In the genomic region with DNA sequence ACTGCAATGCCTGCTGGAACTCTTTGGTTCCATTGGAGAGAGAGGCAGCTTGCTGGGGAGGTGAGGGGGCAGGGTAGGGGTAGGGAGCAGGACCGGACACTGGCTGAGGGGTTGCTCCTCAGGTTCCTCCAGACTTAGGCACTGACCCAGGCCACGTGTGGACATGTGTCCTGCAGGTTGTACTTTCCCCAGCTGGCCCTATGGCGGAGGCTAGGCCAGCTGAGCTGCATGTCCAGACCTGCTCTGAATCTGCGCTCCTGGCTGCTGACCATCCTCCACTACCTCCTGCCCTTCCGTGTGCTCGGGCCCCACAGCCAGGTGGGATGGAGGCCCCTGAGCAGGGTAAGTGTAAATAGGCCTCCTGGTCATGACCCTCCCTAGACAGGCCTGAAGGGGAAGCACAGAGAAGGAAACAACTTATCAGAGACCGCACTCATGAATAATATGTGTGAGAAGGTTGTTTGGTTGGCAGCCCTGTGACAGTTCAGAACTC, we compare ENCODE assay signal across 8 mouse cellular contexts.
DNase-seq lines count a peak whose midpoint lies in the region; ATAC-seq lines count a peak whose summit lies in the region.
"Not testable (repeated sequence)": the region's sequence is repeated elsewhere in the genome, so short reads cannot be mapped to it uniquely, and the experiment has no call there.

No protein-coding gene starts in this region.

- ATAC-seq in embryonic facial prominence, embryonic 12.5 days (ENCODE audit: insufficient number of reproducible peaks, insufficient read depth, low FRiP score, low TSS enrichment) = peak; percentile 53
- peak; percentile 1 for ATAC-seq in granulocyte monocyte progenitor cell, adult 5-6 weeks (replicated peaks; ENCODE audit: poor library complexity, severe bottlenecking)
- peak; percentile 72 for ATAC-seq in intestine, embryonic 15.5 days
- peak; percentile 33 for ATAC-seq in liver, embryonic 11.5 days (replicated peaks; ENCODE audit: low FRiP score)
- ATAC-seq in midbrain, embryonic 14.5 days (ENCODE audit: low FRiP score, low TSS enrichment) = peak; percentile 55

- not testable (repeated sequence) for H3K27me3 ChIP-seq in embryonic facial prominence, embryonic 12.5 days; intestine, embryonic 15.5 days (replicated peaks); liver, embryonic 11.5 days (replicated peaks; ENCODE audit: control insufficient read depth, insufficient read depth, low read length); midbrain, embryonic 14.5 days (ENCODE audit: control insufficient read depth, insufficient read depth, low read length)

- H3K9ac ChIP-seq in embryonic facial prominence, embryonic 12.5 days; intestine, embryonic 15.5 days; liver, embryonic 11.5 days (ENCODE audit: low read depth, low read length); midbrain, embryonic 14.5 days (replicated peaks; ENCODE audit: low read length): not testable (repeated sequence)

- H3K27ac ChIP-seq in embryonic facial prominence, embryonic 12.5 days; intestine, embryonic 15.5 days; liver, embryonic 11.5 days (ENCODE audit: low read depth, low read length); midbrain, embryonic 14.5 days (replicated peaks; ENCODE audit: low read depth, low read length): not testable (repeated sequence)

- not testable (repeated sequence) for H3K36me3 ChIP-seq in embryonic facial prominence, embryonic 12.5 days; intestine, embryonic 15.5 days; liver, embryonic 11.5 days (ENCODE audit: control insufficient read depth, insufficient read depth, low read length); midbrain, embryonic 14.5 days (ENCODE audit: control insufficient read depth, insufficient read depth, low read length)

- H3K4me2 ChIP-seq in embryonic facial prominence, embryonic 12.5 days (replicated peaks); intestine, embryonic 15.5 days (replicated peaks); liver, embryonic 11.5 days; midbrain, embryonic 14.5 days (ENCODE audit: low read length): not testable (repeated sequence)

- H3K4me3 ChIP-seq in embryonic facial prominence, embryonic 12.5 days; intestine, embryonic 15.5 days (replicated peaks); liver, embryonic 11.5 days (ENCODE audit: low read depth, low read length); midbrain, embryonic 14.5 days (replicated peaks; ENCODE audit: low read depth, low read length): not testable (repeated sequence)

- 86% methylated on average over 5 of the region's 7 CpGs for WGBS in embryonic facial prominence, embryonic 12.5 days
- 69% methylated on average over 5 of the region's 7 CpGs for WGBS in intestine, embryonic 15.5 days
- WGBS in liver, embryonic 11.5 days = 92% methylated on average over 4 of the region's 7 CpGs
- WGBS in midbrain, embryonic 14.5 days = 95% methylated on average over 5 of the region's 7 CpGs

- not testable (repeated sequence) for H3K4me1 ChIP-seq in embryonic facial prominence, embryonic 12.5 days; intestine, embryonic 15.5 days (replicated peaks); liver, embryonic 11.5 days (replicated peaks; ENCODE audit: control insufficient read depth, insufficient read depth, low read length); midbrain, embryonic 14.5 days (ENCODE audit: control insufficient read depth, insufficient read depth, low read length)

- DNase-seq in adrenal gland, adult 18-20 months (ENCODE audit: low spot score in 2 of 2) = peak; percentile 25 to 65
- DNase-seq in liver, embryonic 11.5 days (ENCODE audit: low spot score) = peak; percentile 46
- not testable (repeated sequence) for DNase-seq in midbrain, embryonic 14.5 days
- DNase-seq in spleen, postnatal 4 days (ENCODE audit: low spot score in 2 of 2) = peak; percentile 65 to 91
- peak; percentile 83 to 94 for DNase-seq in urinary bladder, postnatal 4 days (ENCODE audit: low spot score in 2 of 2)

- peaks cover 13% of the 10 kb centered on the region for H3K9me3 ChIP-seq in embryonic facial prominence, embryonic 12.5 days
- H3K9me3 ChIP-seq in intestine, embryonic 15.5 days; liver, embryonic 11.5 days (ENCODE audit: control insufficient read depth, low read length): not testable (repeated sequence)
- peaks cover 16% of the 10 kb centered on the region for H3K9me3 ChIP-seq in midbrain, embryonic 14.5 days (ENCODE audit: control insufficient read depth, low read length)

Comparison
In these comparisons a context has a peak if more than half of its experiments do, and no peak if none do; other contexts are left out.
1. ATAC-seq: peak in every context shown above with its lines; median percentile 72 in intestine, embryonic 15.5 days; 55 in midbrain, embryonic 14.5 days; 53 in embryonic facial prominence, embryonic 12.5 days; 33 in liver, embryonic 11.5 days; 1 in granulocyte monocyte progenitor cell, adult 5-6 weeks.